Mouse (Mus musculus): ENCODE data around the gene Lcn8. TPM values are rescaled to one million over a fixed set of nuclear protein-coding genes. Genes with fewer than 3 reads are reported as not detected.

Gene Lcn8
- polyA plus RNA-seq, 1 experiment from 2014 or later = not detected

DNA sequence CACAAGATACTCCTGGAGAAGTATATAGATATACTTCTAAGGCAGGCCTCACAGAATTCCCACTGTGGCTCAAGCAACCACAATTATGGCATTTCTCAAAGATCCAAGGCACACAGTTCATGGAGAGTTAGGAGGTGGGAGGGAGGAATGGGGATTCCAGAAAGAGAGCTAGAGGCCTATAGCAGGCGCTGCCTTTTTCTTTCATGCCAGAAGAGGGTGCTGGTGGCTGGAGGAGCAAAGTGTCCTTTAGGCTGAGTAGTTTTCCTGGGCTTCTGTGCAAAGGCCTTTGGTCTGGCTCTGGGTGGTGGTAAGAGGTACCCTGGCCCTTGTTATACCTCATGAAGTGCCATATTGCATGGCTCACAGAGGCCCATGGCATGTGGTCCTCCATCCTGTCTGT lies 18.9 kb upstream of the Lcn8 start:
- WGBS = 45% methylated on average over 1 of the region's 1 CpGs
- no peak overlapping the region for H3K27ac ChIP-seq
- H3K36me3 ChIP-seq = no peaks in the 10 kb centered on the region
- no peaks in the 10 kb centered on the region for H3K9me3 ChIP-seq
- no peak overlapping the region for H3K4me3 ChIP-seq
- H3K4me1 ChIP-seq (replicated peaks) = no peaks in the 10 kb centered on the region
- no peak for DNase-seq (ENCODE audit: low spot score)
- H3K27me3 ChIP-seq (ENCODE audit: insufficient read depth, poor library complexity, severe bottlenecking) = no peaks in the 10 kb centered on the region

DNA sequence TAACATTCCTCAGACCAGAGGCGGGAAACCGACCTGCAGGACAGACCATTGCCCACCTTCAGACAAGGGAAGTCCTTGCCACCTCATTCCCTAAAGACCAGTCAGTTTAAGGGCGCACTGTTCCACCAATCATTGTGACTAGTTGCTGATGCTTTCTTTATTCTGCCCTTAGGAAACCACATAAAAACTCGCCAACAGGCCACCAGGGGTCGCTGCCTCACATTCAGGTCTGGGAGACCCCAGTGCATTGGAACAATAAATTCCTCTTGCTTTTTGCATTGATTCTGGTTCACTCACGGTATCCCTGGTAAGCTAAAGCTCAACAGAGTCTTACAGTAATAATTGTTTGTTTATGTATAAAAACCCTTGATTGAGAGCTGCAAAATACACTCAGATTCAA lies 13.0 kb upstream of the Lcn8 start:
- Histone ChIP-seq H3K27me3 (ENCODE audit: insufficient read depth, poor library complexity, severe bottlenecking) (no peaks in the 10 kb centered on the region), H3K36me3 (no peaks in the 10 kb centered on the region), H3K27ac (no peak overlapping the region), H3K4me3 (no peak overlapping the region), H3K9me3 (no peaks in the 10 kb centered on the region), H3K4me1 (replicated peaks) (no peaks in the 10 kb centered on the region)
- DNase-seq (ENCODE audit: low spot score) = peak; percentile 54
- 22% methylated on average over 6 of the region's 6 CpGs for WGBS

GRCm38 (mm10) chr2:25654502-25654901 lies 1.6 kb downstream of the Lcn8 start:
- no peak overlapping the region for H3K4me3 ChIP-seq
- H3K27me3 ChIP-seq (ENCODE audit: insufficient read depth, poor library complexity, severe bottlenecking) = no peaks in the 10 kb centered on the region
- no peaks in the 10 kb centered on the region for H3K4me1 ChIP-seq (replicated peaks)
- H3K9me3 ChIP-seq = no peaks in the 10 kb centered on the region
- 67% methylated on average over 1 of the region's 1 CpGs for WGBS
- no peak for DNase-seq (ENCODE audit: low spot score)
- H3K27ac ChIP-seq = no peak overlapping the region
- no peaks in the 10 kb centered on the region for H3K36me3 ChIP-seq

- 89% methylated on average over 4 of the region's 4 CpGs for WGBS
- Histone ChIP-seq H3K9me3 (no peaks in the 10 kb centered on the region), H3K4me1 (replicated peaks) (no peaks in the 10 kb centered on the region), H3K27me3 (ENCODE audit: insufficient read depth, poor library complexity, severe bottlenecking) (no peaks in the 10 kb centered on the region), H3K4me3 (no peak overlapping the region), H3K36me3 (no peaks in the 10 kb centered on the region), H3K27ac (no peak overlapping the region)
- DNase-seq (ENCODE audit: low spot score) = no peak
Measured at GRCm38 (mm10) chr2:25656691-25657090, 3.8 kb downstream of the Lcn8 start.

DNA sequence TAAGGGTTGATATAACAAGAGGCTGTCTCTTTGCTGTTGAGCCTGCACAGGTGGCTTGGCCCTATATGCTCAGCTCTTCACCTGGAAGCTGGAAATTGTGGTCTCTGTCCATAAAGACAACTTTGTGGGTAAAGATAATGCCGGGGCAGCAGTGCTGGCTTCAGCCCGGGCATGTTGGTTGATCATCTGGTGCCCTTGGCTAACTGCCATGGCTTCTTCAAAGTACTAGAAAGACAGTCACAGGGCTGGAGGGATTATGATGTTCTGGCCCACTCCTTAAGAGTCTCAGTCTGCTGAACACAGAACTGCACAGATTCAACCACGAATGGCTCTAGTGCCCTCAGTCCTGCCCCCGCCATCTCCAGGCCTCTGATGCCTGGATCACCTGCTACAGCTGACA lies 4.3 kb downstream of the Lcn8 start:
- no peaks in the 10 kb centered on the region for H3K27me3 ChIP-seq (ENCODE audit: insufficient read depth, poor library complexity, severe bottlenecking)
- H3K9me3 ChIP-seq = no peaks in the 10 kb centered on the region
- no peak overlapping the region for H3K4me3 ChIP-seq
- no peak for DNase-seq (ENCODE audit: low spot score)
- H3K27ac ChIP-seq = no peak overlapping the region
- no peaks in the 10 kb centered on the region for H3K4me1 ChIP-seq (replicated peaks)
- H3K36me3 ChIP-seq = no peaks in the 10 kb centered on the region
- WGBS = 86% methylated on average over 4 of the region's 4 CpGs

DNA sequence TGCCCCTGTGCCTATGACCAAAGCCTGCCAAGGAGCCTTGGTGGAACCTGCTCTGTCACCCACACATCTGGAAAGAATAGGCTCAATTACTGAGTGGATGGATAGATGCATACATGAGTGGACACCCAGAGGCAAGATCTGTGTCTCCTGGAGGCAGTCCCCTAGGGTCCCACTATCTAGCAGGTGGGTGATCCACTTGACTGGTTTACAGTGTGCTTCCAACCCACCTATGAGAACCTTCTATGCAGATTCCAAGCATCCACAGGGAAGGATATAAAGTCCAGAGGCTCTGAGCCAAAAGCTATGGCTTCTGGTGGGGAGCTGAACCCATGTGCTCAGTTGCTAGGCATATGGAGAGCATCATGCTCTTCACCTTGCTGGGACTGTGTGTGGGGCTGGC lies 4.7 kb downstream of the Lcn8 start, which contains the start of gene Lcn5:
Gene Lcn5 (plus strand): TSS at position 301 of the 400 bp plus-strand sequence.
- Histone ChIP-seq H3K36me3 (no peaks in the 10 kb centered on the region), H3K27me3 (ENCODE audit: insufficient read depth, poor library complexity, severe bottlenecking) (no peaks in the 10 kb centered on the region)
- DNase-seq (ENCODE audit: low spot score) = no peak

GRCm38 (mm10) chr2:25660279-25660678 lies 7.4 kb downstream of the Lcn8 start:
- Histone ChIP-seq H3K4me1 (replicated peaks) (no peaks in the 10 kb centered on the region), H3K4me3 (no peak overlapping the region), H3K27me3 (ENCODE audit: insufficient read depth, poor library complexity, severe bottlenecking) (no peaks in the 10 kb centered on the region), H3K9me3 (no peaks in the 10 kb centered on the region), H3K36me3 (no peaks in the 10 kb centered on the region), H3K27ac (no peak overlapping the region)
- WGBS = 92% methylated on average over 8 of the region's 8 CpGs
- no peak for DNase-seq (ENCODE audit: low spot score)

More for the DNA sequence above, 4.7 kb downstream of the Lcn8 start, which contains the start of gene Lcn5:
- no peak within 1 kb of the TSS for H3K4me3 ChIP-seq
- H3K9me3 ChIP-seq = no peaks in the 10 kb centered on the region
- no peak within 1 kb of the TSS for H3K27ac ChIP-seq
- no peaks in the 10 kb centered on the region for H3K4me1 ChIP-seq (replicated peaks)

DNA sequence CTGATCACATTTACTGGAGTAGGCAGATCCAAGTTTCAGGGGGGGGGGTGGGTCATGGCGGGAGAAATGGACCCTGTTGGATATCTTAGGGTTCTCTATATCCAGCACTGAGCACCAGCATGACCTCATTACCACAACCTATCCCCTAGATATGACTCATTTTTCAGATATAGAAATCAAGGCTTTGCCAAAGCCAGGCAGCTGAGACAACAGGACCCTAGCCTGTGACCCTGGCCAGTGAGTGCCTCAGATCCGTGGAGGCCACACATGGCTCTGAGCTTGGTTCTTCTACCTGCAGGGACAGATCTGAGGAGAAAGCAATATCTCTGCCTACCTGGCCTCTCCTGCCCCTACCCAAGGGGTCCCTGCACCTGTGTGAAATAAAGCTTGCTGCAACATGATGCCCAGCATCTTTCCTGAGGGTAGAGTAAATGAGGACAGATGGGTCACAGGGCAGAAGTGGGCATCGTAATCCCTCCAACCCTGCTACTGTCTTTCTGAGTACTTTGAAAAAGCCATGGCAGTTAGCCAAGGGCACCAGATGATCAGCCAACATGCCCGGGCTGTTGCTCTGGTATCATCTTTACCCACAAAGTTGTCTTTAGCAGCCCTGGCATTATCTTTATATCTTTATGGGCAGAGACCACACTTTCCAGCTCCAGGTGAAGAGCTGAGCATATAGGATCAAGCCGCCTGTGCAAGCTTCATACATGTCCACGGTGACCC lies 8.5 kb downstream of the Lcn8 start:
- H3K36me3 ChIP-seq = no peaks in the 10 kb centered on the region
- WGBS = 88% methylated on average over 6 of the region's 6 CpGs
- no peak overlapping the region for H3K27ac ChIP-seq
- H3K9me3 ChIP-seq = no peaks in the 10 kb centered on the region
- H3K4me1 ChIP-seq (replicated peaks) = no peaks in the 10 kb centered on the region
- DNase-seq (ENCODE audit: low spot score) = no peak
- no peak overlapping the region for H3K4me3 ChIP-seq
- H3K27me3 ChIP-seq (ENCODE audit: insufficient read depth, poor library complexity, severe bottlenecking) = no peaks in the 10 kb centered on the region

DNA sequence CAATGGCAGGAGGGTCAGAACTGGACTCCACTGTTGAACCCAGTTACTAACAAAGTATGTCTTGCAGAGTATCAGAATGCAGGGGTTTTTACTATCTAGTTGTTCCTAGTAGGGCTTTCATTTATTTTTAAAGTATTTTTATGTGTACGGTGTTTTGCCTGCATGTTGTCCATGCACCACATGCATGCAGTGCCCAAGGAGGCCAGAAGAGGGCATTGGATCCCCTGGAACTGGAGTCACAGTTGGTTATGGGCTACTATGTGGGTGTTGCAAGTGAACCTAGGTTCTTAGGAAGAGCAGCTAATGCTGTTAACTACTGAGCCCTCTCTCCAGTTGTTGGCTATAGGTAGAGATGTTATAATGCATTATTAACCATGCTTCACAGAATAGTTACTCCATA lies 10.6 kb downstream of the Lcn8 start:
- DNase-seq (ENCODE audit: low spot score) = peak; percentile 57
- H3K27me3 ChIP-seq (ENCODE audit: insufficient read depth, poor library complexity, severe bottlenecking) = no peaks in the 10 kb centered on the region
- no peaks in the 10 kb centered on the region for H3K9me3 ChIP-seq
- H3K36me3 ChIP-seq = no peaks in the 10 kb centered on the region
- H3K4me3 ChIP-seq = no peak overlapping the region
- H3K4me1 ChIP-seq (replicated peaks) = no peaks in the 10 kb centered on the region
- no peak overlapping the region for H3K27ac ChIP-seq
- 82% methylated on average over 1 of the region's 1 CpGs for WGBS

GRCm38 (mm10) chr2:25664125-25664524 lies 11.2 kb downstream of the Lcn8 start:
- 81% methylated on average over 5 of the region's 5 CpGs for WGBS
- H3K4me1 ChIP-seq (replicated peaks) = no peaks in the 10 kb centered on the region
- H3K9me3 ChIP-seq = no peaks in the 10 kb centered on the region
- no peak for DNase-seq (ENCODE audit: low spot score)
- H3K36me3 ChIP-seq = no peaks in the 10 kb centered on the region
- H3K27me3 ChIP-seq (ENCODE audit: insufficient read depth, poor library complexity, severe bottlenecking) = no peaks in the 10 kb centered on the region
- no peak overlapping the region for H3K27ac ChIP-seq
- H3K4me3 ChIP-seq = no peak overlapping the region

DNA sequence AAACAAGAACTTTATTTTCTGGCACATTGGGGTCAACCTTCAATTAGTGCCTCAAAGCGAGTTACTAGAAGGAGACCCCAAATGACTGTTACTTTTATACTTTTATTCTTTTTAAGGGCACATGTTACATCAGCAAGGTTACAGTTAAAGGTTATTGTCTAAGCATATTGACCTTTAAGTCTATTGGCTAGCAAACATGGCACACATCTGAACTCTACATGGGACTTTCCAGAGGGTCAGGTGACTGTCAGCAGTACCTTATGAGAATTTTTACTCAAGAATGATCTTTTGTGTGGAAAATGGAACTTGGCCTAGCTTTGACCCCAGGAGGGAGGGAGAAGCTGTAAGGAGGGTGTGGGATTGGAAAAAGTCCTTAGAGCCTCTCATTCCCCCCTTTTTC lies 13.6 kb downstream of the Lcn8 start:
- Histone ChIP-seq H3K9me3 (no peaks in the 10 kb centered on the region), H3K36me3 (no peaks in the 10 kb centered on the region), H3K4me1 (replicated peaks) (no peaks in the 10 kb centered on the region), H3K27me3 (ENCODE audit: insufficient read depth, poor library complexity, severe bottlenecking) (no peaks in the 10 kb centered on the region), H3K4me3 (no peak overlapping the region), H3K27ac (no peak overlapping the region)
- DNase-seq (ENCODE audit: low spot score) = no peak
- 77% methylated on average over 1 of the region's 1 CpGs for WGBS

DNA sequence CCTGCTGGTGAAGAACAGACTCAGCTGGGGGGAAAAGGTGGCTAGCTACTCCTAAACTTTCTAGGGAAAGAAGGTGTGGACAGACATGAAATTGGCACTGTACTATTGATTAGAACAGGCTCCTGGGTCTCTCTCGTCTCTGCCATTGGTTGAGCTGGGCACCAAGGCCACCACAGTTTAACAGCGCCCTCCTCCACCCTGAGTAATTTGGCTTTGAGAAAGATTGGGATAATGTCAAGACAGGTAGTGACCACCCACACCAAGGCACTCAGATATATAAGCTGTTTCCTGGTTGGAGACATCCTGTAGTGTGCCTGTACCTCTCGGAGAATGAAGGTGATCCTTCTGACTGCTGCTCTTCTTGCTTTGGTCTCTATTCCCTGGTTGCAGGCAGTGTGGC lies 23.6 kb downstream of the Lcn8 start, which contains the start of gene Lcn6:
Gene Lcn6 (plus strand): TSS at position 301 of the 400 bp plus-strand sequence.
- H3K27me3 ChIP-seq (ENCODE audit: insufficient read depth, poor library complexity, severe bottlenecking) = no peaks in the 10 kb centered on the region
- no peak within 1 kb of the TSS for H3K27ac ChIP-seq
- H3K9me3 ChIP-seq = no peaks in the 10 kb centered on the region
- WGBS = 89% methylated on average over 3 of the region's 3 CpGs
- H3K36me3 ChIP-seq = no peaks in the 10 kb centered on the region
- DNase-seq (ENCODE audit: low spot score) = no peak
- no peak within 1 kb of the TSS for H3K4me3 ChIP-seq
- no peaks in the 10 kb centered on the region for H3K4me1 ChIP-seq (replicated peaks)

- no peaks in the 10 kb centered on the region for H3K4me1 ChIP-seq (replicated peaks)
- no peak overlapping the region for H3K4me3 ChIP-seq
- H3K27ac ChIP-seq = no peak overlapping the region
- H3K9me3 ChIP-seq = no peaks in the 10 kb centered on the region
- no peak for DNase-seq (ENCODE audit: low spot score)
- WGBS = 88% methylated on average over 6 of the region's 6 CpGs
- H3K36me3 ChIP-seq = no peaks in the 10 kb centered on the region
- H3K27me3 ChIP-seq (ENCODE audit: insufficient read depth, poor library complexity, severe bottlenecking) = no peaks in the 10 kb centered on the region
Measured at GRCm38 (mm10) chr2:25679559-25679958, 26.6 kb downstream of the Lcn8 start.

- no peaks in the 10 kb centered on the region for H3K4me1 ChIP-seq (replicated peaks)
- H3K36me3 ChIP-seq = no peaks in the 10 kb centered on the region
- WGBS = 68% methylated on average over 2 of the region's 2 CpGs
- H3K27ac ChIP-seq = no peak within 1 kb of the TSS
- H3K27me3 ChIP-seq (ENCODE audit: insufficient read depth, poor library complexity, severe bottlenecking) = no peaks in the 10 kb centered on the region
- no peak within 1 kb of the TSS for H3K4me3 ChIP-seq
- H3K9me3 ChIP-seq = no peaks in the 10 kb centered on the region
- no peak for DNase-seq (ENCODE audit: low spot score)
Measured at GRCm38 (mm10) chr2:25682426-25682825, 29.5 kb downstream of the Lcn8 start, which contains the start of gene Lcn10. Lcn10 (plus strand) TSS chr2:25682726.

All from hindbrain, embryonic 10.5 days (tissue).